Mouse (Mus musculus): ENCODE results near the gene Ptprt. TPM values are rescaled to one million over a fixed set of nuclear protein-coding genes. Genes with fewer than 3 reads are reported as not detected.

Ptprt gene
- total and polyA plus RNA-seq, 3 experiments: 0.76 TPM; not detected in 2

GRCm38 (mm10) chr2:162504850-162505249 lies 156.1 kb downstream of the Ptprt start:
- no peak overlapping the region for H3K27ac ChIP-seq (ENCODE audit: insufficient read depth, low read depth)
- in situ Hi-C loops (cut with MboI; ENCODE audit: low pct_ligation_motif_present, low pct_unique_long_range_greater_than_20kb, low sequenced_read_pairs): no loop called here
- H3K36me3 ChIP-seq (replicated peaks in 1 of 2; ENCODE audit: control insufficient read depth in 1 of 2, insufficient read depth in 1 of 2, low read length in 1 of 2): no peaks in the 10 kb centered on the region
- H3K79me2 ChIP-seq (replicated peaks; ENCODE audit: control insufficient read depth, extremely low read depth, insufficient read depth, poor library complexity, severe bottlenecking): no peaks in the 10 kb centered on the region
- H3K4me1 ChIP-seq (ENCODE audit: control insufficient read depth in 1 of 2, insufficient read depth in 2 of 2): no peaks in the 10 kb centered on the region
- DNase-seq (ENCODE audit: extremely low read depth): no peak
- H3K4me2 ChIP-seq (ENCODE audit: insufficient read depth, low read depth, poor library complexity, severe bottlenecking): no peak overlapping the region
- H3K27me3 ChIP-seq (replicated peaks): no peaks in the 10 kb centered on the region
- TF ChIP-seq TCF12 (IDR thresholded peaks at IDR 0.05; ENCODE audit: low read depth, low read length) (no peak), PAX5 (IDR thresholded peaks at IDR 0.05; ENCODE audit: low read length) (no peak), ETS1 (conservative IDR thresholded peaks at IDR 0.05; ENCODE audit: low read depth, low read length) (no peak), MEF2A (IDR thresholded peaks at IDR 0.05; ENCODE audit: borderline replicate concordance, low read depth, low read length) (no peak), E2F4 (IDR thresholded peaks at IDR 0.05; ENCODE audit: insufficient replicate concordance, low read depth, low read length) (no peak), USF2 (conservative IDR thresholded peaks at IDR 0.05; ENCODE audit: low read depth, low read length) (no peak), NELFE (IDR thresholded peaks at IDR 0.05; ENCODE audit: low read depth, low read length) (no peak), SIN3A (IDR thresholded peaks at IDR 0.05; ENCODE audit: low read length) (no peak), POLR2A (IDR thresholded peaks at IDR 0.05; ENCODE audit: low read depth, low read length) (no peak), JUND (conservative IDR thresholded peaks at IDR 0.05; ENCODE audit: low read depth, low read length) (no peak), KAT2A (IDR thresholded peaks at IDR 0.05; ENCODE audit: insufficient replicate concordance, low read length) (no peak), CTCF (conservative IDR thresholded peaks at IDR 0.05 in 1 of 2, IDR thresholded peaks at IDR 0.05 in 1 of 2; ENCODE audit: low read depth in 2 of 2, low read length in 2 of 2) (no peak), HCFC1 (IDR thresholded peaks at IDR 0.05; ENCODE audit: low read depth, low read length) (no peak), BHLHE40 (IDR thresholded peaks at IDR 0.05; ENCODE audit: low read depth, low read length) (no peak), SMC3 (IDR thresholded peaks at IDR 0.05; ENCODE audit: low read depth, low read length) (no peak), TBP (conservative IDR thresholded peaks at IDR 0.05; ENCODE audit: low read depth, low read length) (no peak), MAX (IDR thresholded peaks at IDR 0.05; ENCODE audit: low read length) (no peak), IRF4 (IDR thresholded peaks at IDR 0.05; ENCODE audit: low read depth, low read length) (no peak), MAZ (IDR thresholded peaks at IDR 0.05; ENCODE audit: low read depth, low read length) (no peak), USF1 (IDR thresholded peaks at IDR 0.05; ENCODE audit: low read depth, low read length) (no peak)
- H3K4me3 ChIP-seq (replicated peaks in 1 of 3; ENCODE audit: low read depth in 2 of 3, low read length in 2 of 3, poor library complexity in 1 of 3): no peak overlapping the region
- H3K9me3 ChIP-seq (replicated peaks; ENCODE audit: low read length): peaks cover 65% of the 10 kb centered on the region
- no peak overlapping the region for H3K9ac ChIP-seq (ENCODE audit: insufficient read depth, low read depth)
- dilution Hi-C loops (cut with MboI; ENCODE audit: extremely low pct_ligation_motif_present, extremely low pct_unique_long_range_greater_than_20kb, low sequenced_read_pairs): no loop called here

- no peaks in the 10 kb centered on the region for H3K79me2 ChIP-seq (replicated peaks; ENCODE audit: control insufficient read depth, extremely low read depth, insufficient read depth, poor library complexity, severe bottlenecking)
- H3K9ac ChIP-seq (ENCODE audit: insufficient read depth, low read depth): no peak overlapping the region
- peaks cover 74% of the 10 kb centered on the region for H3K9me3 ChIP-seq (replicated peaks; ENCODE audit: low read length)
- DNase-seq (ENCODE audit: extremely low read depth): no peak
- H3K27ac ChIP-seq (ENCODE audit: insufficient read depth, low read depth): no peak overlapping the region
- dilution Hi-C loops (cut with MboI; ENCODE audit: extremely low pct_ligation_motif_present, extremely low pct_unique_long_range_greater_than_20kb, low sequenced_read_pairs): no loop called here
- TF ChIP-seq SIN3A (IDR thresholded peaks at IDR 0.05; ENCODE audit: low read length) (no peak), RAD21 (IDR thresholded peaks at IDR 0.05; ENCODE audit: low read depth, low read length) (no peak), MYC (IDR thresholded peaks at IDR 0.05; ENCODE audit: low read depth, low read length) (no peak), JUND (conservative IDR thresholded peaks at IDR 0.05; ENCODE audit: low read depth, low read length) (no peak), USF1 (IDR thresholded peaks at IDR 0.05; ENCODE audit: low read depth, low read length) (no peak), EP300 (IDR thresholded peaks at IDR 0.05; ENCODE audit: low read length) (no peak), ELF1 (IDR thresholded peaks at IDR 0.05; ENCODE audit: low read depth, low read length) (no peak), PAX5 (IDR thresholded peaks at IDR 0.05; ENCODE audit: low read length) (no peak), UBTF (IDR thresholded peaks at IDR 0.05; ENCODE audit: low read depth, low read length) (no peak), MAFK (IDR thresholded peaks at IDR 0.05; ENCODE audit: insufficient replicate concordance, low read length) (no peak), CTCF (conservative IDR thresholded peaks at IDR 0.05 in 1 of 2, IDR thresholded peaks at IDR 0.05 in 1 of 2; ENCODE audit: low read depth in 2 of 2, low read length in 2 of 2) (no peak)
- H3K4me3 ChIP-seq (replicated peaks in 1 of 3; ENCODE audit: low read depth in 2 of 3, low read length in 2 of 3, poor library complexity in 1 of 3): no peak overlapping the region
- no peaks in the 10 kb centered on the region for H3K36me3 ChIP-seq (replicated peaks in 1 of 2; ENCODE audit: control insufficient read depth in 1 of 2, insufficient read depth in 1 of 2, low read length in 1 of 2)
- no peaks in the 10 kb centered on the region for H3K27me3 ChIP-seq (replicated peaks)
- no peak overlapping the region for H3K4me2 ChIP-seq (ENCODE audit: insufficient read depth, low read depth, poor library complexity, severe bottlenecking)
- in situ Hi-C loops (cut with MboI; ENCODE audit: low pct_ligation_motif_present, low pct_unique_long_range_greater_than_20kb, low sequenced_read_pairs): no loop called here
- H3K4me1 ChIP-seq (ENCODE audit: control insufficient read depth in 1 of 2, insufficient read depth in 2 of 2): no peaks in the 10 kb centered on the region
These were observed 161.4 kb downstream of the Ptprt start for GRCm38 (mm10) chr2:162499501-162499915.

Measured in CH12.LX (cell line).